Mouse (Mus musculus): ENCODE measurements around the gene A1cf. TPM values are rescaled to one million over a fixed set of nuclear protein-coding genes. Genes with fewer than 3 reads are reported as not detected.

The A1cf gene
- total and polyA plus RNA-seq, 3 experiments, result not detected

GRCm38 (mm10) chr19:31963147-31963546 lies 94.6 kb downstream of the A1cf start:
- Histone ChIP-seq H3K4me2 (ENCODE audit: insufficient read depth, low read depth, poor library complexity, severe bottlenecking) (no peak overlapping the region), H3K4me3 (replicated peaks in 1 of 3; ENCODE audit: low read depth in 2 of 3, low read length in 2 of 3, poor library complexity in 1 of 3) (no peak overlapping the region), H3K79me2 (replicated peaks; ENCODE audit: control insufficient read depth, extremely low read depth, insufficient read depth, poor library complexity, severe bottlenecking) (no peaks in the 10 kb centered on the region), H3K27ac (ENCODE audit: insufficient read depth, low read depth) (no peak overlapping the region), H3K4me1 (ENCODE audit: control insufficient read depth in 1 of 2, insufficient read depth in 2 of 2) (no peaks in the 10 kb centered on the region), H3K9ac (ENCODE audit: insufficient read depth, low read depth) (no peak overlapping the region), H3K9me3 (replicated peaks; ENCODE audit: low read length) (no peaks in the 10 kb centered on the region), H3K27me3 (replicated peaks) (no peaks in the 10 kb centered on the region), H3K36me3 (replicated peaks in 1 of 2; ENCODE audit: control insufficient read depth in 1 of 2, insufficient read depth in 1 of 2, low read length in 1 of 2) (no peaks in the 10 kb centered on the region)
- dilution Hi-C loops (cut with MboI; ENCODE audit: extremely low pct_ligation_motif_present, extremely low pct_unique_long_range_greater_than_20kb, low sequenced_read_pairs), result no loop called here
- no peak for DNase-seq (ENCODE audit: extremely low read depth)
- in situ Hi-C loops (cut with MboI; ENCODE audit: low pct_ligation_motif_present, low pct_unique_long_range_greater_than_20kb, low sequenced_read_pairs), result no loop called here
- TF ChIP-seq MEF2A (IDR thresholded peaks at IDR 0.05; ENCODE audit: borderline replicate concordance, low read depth, low read length), result no peak
- TF ChIP-seq BHLHE40 (IDR thresholded peaks at IDR 0.05; ENCODE audit: low read depth, low read length), result no peak
- TF ChIP-seq JUN (IDR thresholded peaks at IDR 0.05; ENCODE audit: insufficient read depth, low read depth, low read length), result no peak

GRCm38 (mm10) chr19:31967933-31968532 lies 99.5 kb downstream of the A1cf start:
- Histone ChIP-seq H3K9ac (ENCODE audit: insufficient read depth, low read depth) (no peak overlapping the region), H3K4me3 (replicated peaks in 1 of 3; ENCODE audit: low read depth in 2 of 3, low read length in 2 of 3, poor library complexity in 1 of 3) (no peak overlapping the region), H3K9me3 (replicated peaks; ENCODE audit: low read length) (no peaks in the 10 kb centered on the region), H3K4me1 (ENCODE audit: control insufficient read depth in 1 of 2, insufficient read depth in 2 of 2) (peaks cover 0 to 33% of the 10 kb centered on the region in 2 experiments; a peak in 2 of 4 replicates), H3K36me3 (replicated peaks in 1 of 2; ENCODE audit: control insufficient read depth in 1 of 2, insufficient read depth in 1 of 2, low read length in 1 of 2) (no peaks in the 10 kb centered on the region), H3K27ac (ENCODE audit: insufficient read depth, low read depth) (no peak overlapping the region), H3K27me3 (replicated peaks) (no peaks in the 10 kb centered on the region), H3K4me2 (ENCODE audit: insufficient read depth, low read depth, poor library complexity, severe bottlenecking) (no peak overlapping the region), H3K79me2 (replicated peaks; ENCODE audit: control insufficient read depth, extremely low read depth, insufficient read depth, poor library complexity, severe bottlenecking) (no peaks in the 10 kb centered on the region)
- dilution Hi-C loops (cut with MboI; ENCODE audit: extremely low pct_ligation_motif_present, extremely low pct_unique_long_range_greater_than_20kb, low sequenced_read_pairs) (no loop called here), in situ Hi-C loops (cut with MboI; ENCODE audit: low pct_ligation_motif_present, low pct_unique_long_range_greater_than_20kb, low sequenced_read_pairs) (no loop called here)
- peak; percentile 40 for DNase-seq (ENCODE audit: extremely low read depth)
- TF ChIP-seq RAD21 (IDR thresholded peaks at IDR 0.05; ENCODE audit: low read depth, low read length) (peak; percentile 72), RCOR1 (conservative IDR thresholded peaks at IDR 0.05; ENCODE audit: low read depth, low read length) (no peak), ELF1 (IDR thresholded peaks at IDR 0.05; ENCODE audit: low read depth, low read length) (no peak), MYC (IDR thresholded peaks at IDR 0.05; ENCODE audit: low read depth, low read length) (0 out of 2 replicates have a peak, but pooled peaks have one; percentile 48), SMC3 (IDR thresholded peaks at IDR 0.05; ENCODE audit: low read depth, low read length) (peak; percentile 47; the same call in 1 of the 2 replicates), CTCF (conservative IDR thresholded peaks at IDR 0.05 in 1 of 2, IDR thresholded peaks at IDR 0.05 in 1 of 2; ENCODE audit: low read depth in 2 of 2, low read length in 2 of 2) (peak; percentile 27 to 60; a peak in 3 of 4 replicates), UBTF (IDR thresholded peaks at IDR 0.05; ENCODE audit: low read depth, low read length) (no peak)

GRCm38 (mm10) chr19:31971405-31971804 lies 102.8 kb downstream of the A1cf start:
- Histone ChIP-seq H3K4me2 (ENCODE audit: insufficient read depth, low read depth, poor library complexity, severe bottlenecking) (no peak overlapping the region), H3K9me3 (replicated peaks; ENCODE audit: low read length) (no peaks in the 10 kb centered on the region), H3K9ac (ENCODE audit: insufficient read depth, low read depth) (no peak overlapping the region), H3K4me3 (replicated peaks in 1 of 3; ENCODE audit: low read depth in 2 of 3, low read length in 2 of 3, poor library complexity in 1 of 3) (no peak overlapping the region), H3K36me3 (replicated peaks in 1 of 2; ENCODE audit: control insufficient read depth in 1 of 2, insufficient read depth in 1 of 2, low read length in 1 of 2) (no peaks in the 10 kb centered on the region), H3K27ac (ENCODE audit: insufficient read depth, low read depth) (no peak overlapping the region), H3K79me2 (replicated peaks; ENCODE audit: control insufficient read depth, extremely low read depth, insufficient read depth, poor library complexity, severe bottlenecking) (no peaks in the 10 kb centered on the region), H3K4me1 (ENCODE audit: control insufficient read depth in 1 of 2, insufficient read depth in 2 of 2) (peaks cover 0 to 36% of the 10 kb centered on the region in 2 experiments; a peak in 2 of 4 replicates), H3K27me3 (replicated peaks) (no peaks in the 10 kb centered on the region)
- peak; percentile 60 for DNase-seq (ENCODE audit: extremely low read depth)
- dilution Hi-C loops (cut with MboI; ENCODE audit: extremely low pct_ligation_motif_present, extremely low pct_unique_long_range_greater_than_20kb, low sequenced_read_pairs), result no loop called here
- TF ChIP-seq ZMIZ1 (IDR thresholded peaks at IDR 0.05; ENCODE audit: low read depth, low read length), result no peak
- TF ChIP-seq MAFK (IDR thresholded peaks at IDR 0.05; ENCODE audit: insufficient replicate concordance, low read length), result no peak
- TF ChIP-seq BHLHE40 (IDR thresholded peaks at IDR 0.05; ENCODE audit: low read depth, low read length), result peak; percentile 56; the same call in 1 of the 2 replicates
- TF ChIP-seq CHD2 (IDR thresholded peaks at IDR 0.05; ENCODE audit: low read length), result no peak
- no peak for TF ChIP-seq TBP (conservative IDR thresholded peaks at IDR 0.05; ENCODE audit: low read depth, low read length)
- no peak for TF ChIP-seq POLR2A (IDR thresholded peaks at IDR 0.05; ENCODE audit: low read depth, low read length)
- peak; percentile 90 for TF ChIP-seq IRF4 (IDR thresholded peaks at IDR 0.05; ENCODE audit: low read depth, low read length)
- peak; percentile 81 for TF ChIP-seq EP300 (IDR thresholded peaks at IDR 0.05; ENCODE audit: low read length)
- no peak for TF ChIP-seq NELFE (IDR thresholded peaks at IDR 0.05; ENCODE audit: low read depth, low read length)
- TF ChIP-seq JUND (conservative IDR thresholded peaks at IDR 0.05; ENCODE audit: low read depth, low read length), result no peak
- no peak for TF ChIP-seq KAT2A (IDR thresholded peaks at IDR 0.05; ENCODE audit: insufficient replicate concordance, low read length)
- no peak for TF ChIP-seq MEF2A (IDR thresholded peaks at IDR 0.05; ENCODE audit: borderline replicate concordance, low read depth, low read length)
- no peak for TF ChIP-seq JUN (IDR thresholded peaks at IDR 0.05; ENCODE audit: insufficient read depth, low read depth, low read length)
- no peak for TF ChIP-seq CHD1 (IDR thresholded peaks at IDR 0.05; ENCODE audit: low read depth, low read length)
- peak; percentile 48 for TF ChIP-seq ETS1 (conservative IDR thresholded peaks at IDR 0.05; ENCODE audit: low read depth, low read length)
- in situ Hi-C loops (cut with MboI; ENCODE audit: low pct_ligation_motif_present, low pct_unique_long_range_greater_than_20kb, low sequenced_read_pairs), result no loop called here

Measured in CH12.LX (cell line).